Mouse (Mus musculus): Measurements from ENCODE around the gene Rorc.

Gene Rorc

GRCm38 (mm10) chr3:94372641-94373040 is at the start of gene Rorc:
Gene Rorc, plus strand, starts transcription at chr3:94372794.
- no peak for DNase-seq (ENCODE audit: low spot score in 2 of 2)

DNA sequence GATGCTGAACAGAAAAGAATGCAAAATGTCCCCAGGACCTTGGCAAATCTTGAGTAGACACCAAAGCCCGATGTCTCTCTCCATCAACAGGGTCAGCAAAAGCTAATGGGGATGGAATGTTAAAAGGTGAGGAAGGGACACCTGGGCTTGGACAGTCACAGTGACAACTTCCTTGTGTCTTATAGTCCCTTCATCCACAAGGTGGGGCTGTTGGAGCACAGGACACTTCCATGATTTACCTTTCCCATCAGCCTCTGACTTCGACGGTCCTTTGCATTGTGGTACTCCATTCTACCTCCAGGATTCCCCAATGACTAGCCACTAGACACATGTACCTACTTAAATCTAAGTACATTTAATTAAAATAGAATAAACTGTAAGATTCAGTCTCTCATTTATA is 43.9 kb upstream of the Rorc start:
- peak in 1 of 2 experiments; percentile 27 for DNase-seq (ENCODE audit: low spot score in 2 of 2)

GRCm38 (mm10) chr3:94334442-94334841 is 38.2 kb upstream of the Rorc start:
- no peak for DNase-seq (ENCODE audit: low spot score in 2 of 2)

GRCm38 (mm10) chr3:94338522-94338921 is 34.1 kb upstream of the Rorc start:
- no peak for DNase-seq (ENCODE audit: low spot score in 2 of 2)

GRCm38 (mm10) chr3:94341959-94342422 is 30.6 kb upstream of the Rorc start, which contains the start of gene Them5:
Gene Them5, plus strand, starts transcription at chr3:94342099.
- no peak for DNase-seq (ENCODE audit: low spot score in 2 of 2)

- no peak for DNase-seq (ENCODE audit: low spot score in 2 of 2)
These were observed 30.0 kb upstream of the Rorc start for GRCm38 (mm10) chr3:94342552-94342951.

GRCm38 (mm10) chr3:94344182-94344581 is 28.4 kb upstream of the Rorc start:
- DNase-seq (ENCODE audit: low spot score in 2 of 2) = no peak

- no peak for DNase-seq (ENCODE audit: low spot score in 2 of 2)
These were observed 27.7 kb upstream of the Rorc start for GRCm38 (mm10) chr3:94344897-94345296.

DNA sequence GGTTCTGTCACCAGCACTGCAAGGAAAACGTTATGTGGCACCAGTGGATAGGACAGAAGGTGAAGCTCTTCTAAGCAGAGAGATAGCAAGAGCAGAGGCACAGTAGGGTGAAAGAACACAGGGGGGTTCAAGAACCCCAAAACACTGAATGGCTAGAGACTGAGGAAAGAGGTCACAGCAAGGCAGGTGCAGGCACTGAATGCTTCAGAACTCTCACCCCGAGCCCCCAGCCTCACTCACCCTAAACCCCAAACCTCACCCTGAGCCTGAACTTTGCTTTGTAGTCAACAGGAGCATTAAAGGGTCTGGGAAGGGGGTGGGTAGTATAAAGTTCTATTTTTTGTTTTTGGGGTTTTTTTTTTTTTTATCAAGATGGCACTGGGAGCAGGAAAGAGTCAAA is 24.4 kb upstream of the Rorc start:
- DNase-seq (ENCODE audit: low spot score in 2 of 2) = peak in 1 of 2 experiments; percentile 36

DNA sequence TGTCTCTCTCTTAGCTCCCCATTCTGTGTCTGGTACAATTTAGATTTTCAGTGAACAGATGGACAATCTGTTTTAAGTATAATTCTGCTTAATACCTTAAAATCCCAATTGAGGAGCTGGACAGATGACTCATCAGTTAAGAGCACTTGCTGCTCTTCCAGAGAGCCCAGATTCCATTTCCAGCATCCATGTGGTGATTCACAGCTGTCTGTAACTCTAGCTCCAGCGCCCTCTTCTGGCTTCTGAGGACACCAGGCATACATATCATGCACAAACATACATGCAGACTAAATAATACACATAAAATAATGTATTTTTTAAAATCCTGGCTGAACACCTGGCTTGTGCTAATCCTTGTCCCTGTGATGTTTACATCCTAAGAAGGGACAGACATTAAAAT is 11.8 kb upstream of the Rorc start:
- DNase-seq (ENCODE audit: low spot score in 2 of 2) = no peak

- no peak for DNase-seq (ENCODE audit: low spot score in 2 of 2)
These were observed 10.5 kb upstream of the Rorc start, which contains the start of gene C2cd4d for GRCm38 (mm10) chr3:94362138-94362537. Gene C2cd4d, plus strand, starts transcription at chr3:94362438.

- no peak for DNase-seq (ENCODE audit: low spot score in 2 of 2)
These were observed 9.1 kb upstream of the Rorc start for GRCm38 (mm10) chr3:94363291-94364153.

GRCm38 (mm10) chr3:94364154-94364526 is 8.5 kb upstream of the Rorc start:
- no peak for DNase-seq (ENCODE audit: low spot score in 2 of 2)

- peak; percentile 69 to 82 for DNase-seq (ENCODE audit: low spot score in 2 of 2)
These were observed 5.8 kb upstream of the Rorc start for GRCm38 (mm10) chr3:94366761-94367160.

- no peak for DNase-seq (ENCODE audit: low spot score in 2 of 2)
These were observed 5.1 kb upstream of the Rorc start for GRCm38 (mm10) chr3:94367511-94367910.

DNA sequence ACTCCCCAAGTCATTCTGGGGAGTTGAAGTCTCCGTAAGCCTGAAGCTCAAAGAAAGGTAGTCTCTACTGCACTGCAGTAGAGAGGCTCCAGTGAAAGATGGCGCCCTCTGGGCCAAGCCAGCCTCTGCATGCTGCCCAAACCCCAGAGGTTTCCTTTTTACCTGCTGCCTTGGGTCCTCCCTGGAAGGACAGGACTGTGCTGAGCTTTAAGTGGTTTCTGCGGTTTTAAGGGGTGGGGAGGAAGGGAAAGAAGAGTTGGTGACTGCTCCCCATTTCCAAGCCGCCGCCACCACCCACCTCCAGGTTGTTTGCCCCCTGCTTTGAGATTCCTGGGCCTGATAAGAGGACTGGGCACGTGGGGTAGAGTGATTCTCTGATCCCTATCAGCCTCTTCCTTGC is 4.0 kb upstream of the Rorc start:
- peak in 1 of 2 experiments; percentile 31 for DNase-seq (ENCODE audit: low spot score in 2 of 2)

GRCm38 (mm10) chr3:94369709-94370108 is 2.9 kb upstream of the Rorc start:
- no peak for DNase-seq (ENCODE audit: low spot score in 2 of 2)

DNA sequence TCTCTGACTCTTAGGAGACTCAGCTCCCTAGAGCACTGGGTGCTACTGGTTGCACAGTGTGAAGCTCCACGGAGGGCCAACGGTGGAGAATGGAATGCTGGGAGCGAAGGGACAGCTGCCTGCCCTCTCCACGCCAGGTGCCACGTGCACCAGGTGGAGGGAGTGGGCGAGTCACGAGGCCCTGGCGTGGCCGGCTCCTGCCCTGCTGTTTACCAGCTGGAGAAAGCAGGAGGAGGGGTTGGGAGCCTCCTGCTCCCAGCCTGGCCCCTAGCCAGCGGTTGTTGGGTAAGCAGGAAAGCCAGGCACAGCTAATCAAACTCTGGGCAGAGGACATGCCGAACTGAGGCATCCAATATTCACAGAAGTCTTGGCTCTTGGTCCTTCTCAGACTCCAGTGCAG is 957 bp upstream of the Rorc start:
- DNase-seq (ENCODE audit: low spot score in 2 of 2) = no peak

- no peak for DNase-seq (ENCODE audit: low spot score in 2 of 2)
These were observed 556 bp upstream of the Rorc start for GRCm38 (mm10) chr3:94372038-94372437.

- no peak for DNase-seq (ENCODE audit: low spot score in 2 of 2)
These were observed 496 bp downstream of the Rorc start for GRCm38 (mm10) chr3:94373090-94373489.

- peak; percentile 54 to 62 for DNase-seq (ENCODE audit: low spot score in 2 of 2)
These were observed 1.0 kb downstream of the Rorc start for GRCm38 (mm10) chr3:94373597-94374011.

GRCm38 (mm10) chr3:94374636-94375035 is 2.0 kb downstream of the Rorc start:
- peak in 1 of 2 experiments; percentile 22 for DNase-seq (ENCODE audit: low spot score in 2 of 2)

GRCm38 (mm10) chr3:94375146-94375545 is 2.6 kb downstream of the Rorc start:
- DNase-seq (ENCODE audit: low spot score in 2 of 2) = peak; percentile 28 to 35

All from thymus, postnatal 10 days (tissue).